Mouse (Mus musculus) left cerebral cortex, adult 8-10 months (tissue): ENCODE results near the gene Atg10. TPM values are rescaled to one million over a fixed set of nuclear protein-coding genes. Genes with fewer than 3 reads are reported as not detected.
"Not testable (repeated sequence)": the region's sequence is repeated elsewhere in the genome, so short reads cannot be mapped to it uniquely, and the experiment has no call there.

Source experiments
- DNase-seq, 2 experiments: peaks; one replicate each; pipeline ENCODE4 v3.0.0; 2022; ENCODE audit warnings: low spot score in 2 of 2
- total RNA-seq, 4 experiments: library from RNA; stranded (reverse); gene quantifications; 2 replicates each; pipeline ENCODE4 v1.2.4; 2022

Gene Atg10
- total RNA-seq, result 10 to 100 TPM; 19.2 to 21.1 (median 19.9) TPM

DNA sequence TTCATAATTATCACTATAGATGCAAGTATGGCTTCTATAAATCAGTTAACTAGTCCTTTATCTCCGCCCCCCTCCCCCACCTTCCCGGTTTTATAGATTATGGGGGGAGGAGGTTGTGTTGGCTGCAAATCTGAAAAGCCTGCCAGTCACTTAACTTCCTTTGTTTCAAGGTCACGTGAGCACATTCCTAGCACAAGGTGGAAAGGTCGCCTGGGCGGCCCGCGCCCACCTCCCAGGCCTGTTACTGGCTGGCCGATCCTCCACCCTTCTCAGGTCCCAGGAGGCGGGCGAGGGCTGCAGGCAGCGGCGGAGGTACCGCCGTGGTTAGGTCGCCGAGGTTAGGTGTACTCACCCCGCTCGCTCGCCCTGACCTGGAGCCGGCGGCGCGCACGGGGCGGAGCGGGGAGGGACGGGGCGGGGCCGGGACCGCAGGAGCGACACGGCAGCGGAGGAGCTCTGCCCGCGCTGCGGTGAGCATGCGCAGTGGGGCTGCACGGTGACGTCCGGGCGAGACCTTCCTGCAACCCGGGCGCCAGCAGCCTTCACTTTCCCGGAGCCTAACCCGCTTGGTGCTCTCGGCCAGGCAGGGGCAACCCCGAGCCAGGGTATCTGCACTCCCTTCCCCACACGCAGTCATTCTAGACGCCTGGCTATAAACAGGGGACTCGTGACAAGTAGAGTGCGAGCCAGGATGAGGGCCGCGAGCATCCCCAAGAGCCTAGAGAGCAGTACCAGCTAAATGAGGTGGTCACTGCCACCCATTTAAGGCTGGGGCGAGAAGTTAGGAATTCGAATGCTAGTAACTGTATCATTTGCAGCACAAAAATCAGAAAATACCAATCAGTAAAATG is at the start of gene Atg10:
Gene Atg10 (minus strand): TSS at position 382 of the 851 bp plus-strand sequence.
- DNase-seq, result peak; percentile 80 to 88

DNA sequence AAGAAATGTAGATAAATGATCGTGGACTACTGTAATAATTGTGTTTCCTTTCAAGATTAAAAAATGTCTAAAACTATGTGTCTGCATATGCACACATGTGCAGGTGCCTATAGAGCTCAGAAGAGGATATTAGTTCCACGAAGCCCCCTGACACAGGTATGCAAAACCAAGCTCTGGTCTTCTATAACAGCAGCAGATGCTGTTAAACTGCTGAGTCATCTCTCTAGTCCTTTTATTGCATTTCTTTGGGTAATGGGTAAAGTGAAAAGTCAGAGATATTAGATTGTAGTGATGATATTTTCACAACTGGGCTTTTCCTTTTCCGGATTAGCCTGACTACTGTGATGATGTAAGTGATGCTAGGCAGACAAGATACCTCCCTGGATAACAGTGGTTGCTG is 28.6 kb upstream of the Atg10 start:
- DNase-seq, result no peak

GRCm38 (mm10) chr13:91251636-91252035 is 27.9 kb upstream of the Atg10 start:
- no peak for DNase-seq

- DNase-seq, result not testable (repeated sequence)
Observed at GRCm38 (mm10) chr13:91250050-91250449, 26.3 kb upstream of the Atg10 start.

DNA sequence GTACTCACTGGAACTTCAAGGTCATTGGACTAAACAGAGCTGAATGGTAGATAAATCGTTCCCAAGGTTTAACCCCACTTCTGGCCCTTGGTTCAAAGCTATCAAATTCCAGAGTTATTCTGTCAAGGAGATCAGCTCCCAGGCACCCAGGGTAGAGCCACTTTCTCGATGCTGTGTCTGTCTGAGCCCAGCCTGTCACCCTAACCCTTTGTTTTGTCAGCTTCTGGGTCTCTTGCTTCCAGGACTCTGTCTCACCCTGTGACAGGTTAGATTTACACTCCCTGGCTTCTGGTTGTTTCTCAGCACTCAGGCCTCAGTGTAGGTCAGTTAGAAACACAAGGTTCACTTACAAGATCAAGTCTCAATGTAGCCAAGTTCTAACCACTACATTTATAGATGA is 22.7 kb upstream of the Atg10 start:
- no peak for DNase-seq

- no peak for DNase-seq
Observed at GRCm38 (mm10) chr13:91237976-91238375, 14.2 kb upstream of the Atg10 start.

- DNase-seq, result no peak
Observed at GRCm38 (mm10) chr13:91236884-91237283, 13.1 kb upstream of the Atg10 start.

- DNase-seq, result no peak
Observed at GRCm38 (mm10) chr13:91224438-91224814, 658 bp upstream of the Atg10 start.

DNA sequence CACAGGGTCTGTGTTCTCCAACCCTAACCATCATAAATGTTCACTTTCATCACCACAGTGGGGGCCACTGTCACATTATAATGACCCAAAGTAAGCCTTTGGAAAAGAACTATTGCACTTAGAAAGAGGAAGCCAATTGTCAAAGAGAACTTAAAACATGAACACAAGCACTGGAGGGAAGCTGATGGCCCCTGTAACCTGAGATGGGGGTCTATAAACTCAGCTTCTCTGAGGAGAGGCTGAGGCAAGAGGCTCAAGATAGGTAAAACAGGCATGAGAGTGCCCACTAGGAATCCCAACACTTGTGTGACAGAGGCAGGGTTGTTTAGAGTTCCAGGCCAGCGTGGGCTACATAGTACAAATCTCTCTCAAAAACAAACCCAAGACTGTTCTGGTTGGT is 705 bp downstream of the Atg10 start:
- DNase-seq, result no peak

DNA sequence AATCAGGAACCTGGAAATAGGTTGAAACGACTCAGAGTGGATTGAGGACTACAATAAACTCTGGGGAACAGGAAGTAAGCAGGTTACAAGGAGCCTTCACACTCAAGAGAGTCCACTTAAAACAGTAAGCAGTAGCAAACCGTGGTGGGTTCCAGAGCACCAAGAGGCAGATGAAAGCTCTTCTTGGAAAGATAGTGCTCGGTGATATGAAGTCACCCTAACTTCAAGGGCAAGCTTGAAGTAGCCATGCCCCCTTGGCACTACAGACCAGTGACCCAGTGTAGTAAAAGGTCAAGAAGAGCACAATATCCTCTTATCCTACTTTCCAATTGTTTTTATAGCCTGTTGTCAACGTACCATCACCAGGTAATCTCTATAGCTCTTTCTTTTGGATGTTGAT is 2.1 kb downstream of the Atg10 start:
- no peak for DNase-seq

- no peak for DNase-seq
Observed at GRCm38 (mm10) chr13:91217691-91218090, 6.1 kb downstream of the Atg10 start.

- DNase-seq, result no peak
Observed at GRCm38 (mm10) chr13:91216656-91217205, 7.0 kb downstream of the Atg10 start.

DNA sequence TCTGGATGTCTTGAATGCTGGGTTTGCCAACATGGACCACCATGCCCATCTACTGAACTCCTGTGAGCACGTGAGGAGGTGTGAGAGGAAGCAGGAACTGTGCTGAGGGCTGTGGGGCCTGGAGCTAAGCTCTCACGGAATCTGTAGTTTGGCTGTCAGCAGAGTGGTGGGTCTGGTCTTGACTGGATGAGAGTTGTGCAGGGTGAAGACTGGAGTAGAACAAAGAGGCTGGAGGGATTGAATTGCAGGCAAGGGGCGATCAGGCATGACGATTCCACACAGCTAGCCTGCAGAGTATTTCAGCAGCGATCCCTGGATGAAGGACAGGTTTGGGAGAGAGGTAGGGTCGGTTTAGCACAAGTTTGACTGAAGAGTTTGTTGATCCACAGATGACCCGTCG is 10.8 kb downstream of the Atg10 start:
- no peak for DNase-seq

- DNase-seq, result no peak
Observed at GRCm38 (mm10) chr13:91206237-91206636, 17.5 kb downstream of the Atg10 start.

GRCm38 (mm10) chr13:91202564-91202963 is 21.2 kb downstream of the Atg10 start:
- no peak for DNase-seq

GRCm38 (mm10) chr13:91187378-91188234 is 36.2 kb downstream of the Atg10 start:
- no peak for DNase-seq

GRCm38 (mm10) chr13:91185248-91185867 is 38.4 kb downstream of the Atg10 start:
- DNase-seq, result no peak

- no peak for DNase-seq
Observed at GRCm38 (mm10) chr13:91184226-91184625, 39.5 kb downstream of the Atg10 start.

DNA sequence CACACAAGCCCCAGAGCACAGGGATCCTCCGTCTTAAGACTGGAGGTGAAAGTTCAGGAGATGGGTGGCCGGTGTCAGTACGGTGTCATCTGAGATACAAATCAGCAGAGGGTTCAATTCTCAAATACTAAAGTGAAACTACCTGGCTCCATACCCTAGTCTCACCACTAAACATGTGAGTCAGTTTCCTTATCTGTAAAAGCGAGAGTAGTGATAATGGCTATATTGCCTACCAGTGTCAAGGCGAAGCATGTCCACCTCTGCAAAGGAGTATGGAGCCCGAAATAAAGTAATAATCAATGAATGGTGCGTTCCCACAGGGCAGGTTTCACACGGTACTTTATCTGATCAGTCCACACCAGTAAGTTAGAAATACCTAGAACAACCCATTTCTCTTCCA is 43.4 kb downstream of the Atg10 start:
- no peak for DNase-seq

DNA sequence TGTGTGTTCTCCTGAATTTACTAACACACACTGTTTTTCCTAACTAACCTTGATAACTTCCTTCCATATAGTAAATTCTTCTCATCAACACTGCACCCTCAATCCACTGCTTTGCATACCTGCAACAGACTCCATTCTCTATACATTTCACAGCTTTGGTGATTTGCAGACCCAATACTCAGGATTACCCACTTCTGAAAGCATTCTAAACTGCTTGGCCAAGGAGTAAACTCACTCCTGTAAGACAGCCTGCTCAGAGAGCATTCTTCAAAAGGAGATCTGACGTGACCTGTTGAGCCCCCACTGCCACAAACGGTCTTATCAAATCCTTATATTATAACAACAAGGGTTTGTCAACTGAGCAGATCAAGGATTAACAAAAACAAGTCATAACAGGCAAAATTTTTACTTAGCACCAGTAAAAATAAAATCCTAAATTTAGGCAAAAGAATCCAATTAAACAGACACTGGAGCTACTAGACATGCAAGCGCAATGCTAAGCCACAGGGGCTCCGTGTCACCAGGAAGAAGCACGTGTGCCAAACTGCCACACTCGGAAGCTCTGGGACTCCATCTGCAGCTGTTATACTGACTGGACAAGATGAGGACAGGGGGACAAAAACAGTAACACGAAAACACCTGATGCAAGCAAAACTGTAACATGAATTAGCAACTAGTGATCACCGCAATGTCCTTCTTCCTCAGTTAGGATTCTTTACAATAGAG is 44.4 kb downstream of the Atg10 start:
- no peak for DNase-seq
